Mouse (Mus musculus) NIH3T3 (cell line): Measurements from ENCODE around the gene Acsf3.

Experiments used
- DNase-seq: peaks from one replicate; pipeline ENCODE4 v3.0.0-alpha.2; 2012; ENCODE audit warnings: low read depth

Acsf3 gene

GRCm38 (mm10) chr8:122775285-122776155, at the start of gene Acsf3:
Gene Acsf3, plus strand, starts transcription at chr8:122775486.
- DNase-seq = peak; percentile 86

- DNase-seq = no peak
Observed at GRCm38 (mm10) chr8:122726789-122727188, 48.5 kb upstream of the Acsf3 start.

GRCm38 (mm10) chr8:122727412-122727811, 47.9 kb upstream of the Acsf3 start:
- no peak for DNase-seq

GRCm38 (mm10) chr8:122728630-122729029, 46.7 kb upstream of the Acsf3 start:
- DNase-seq = no peak

- DNase-seq = no peak
Observed at GRCm38 (mm10) chr8:122735110-122735509, 40.2 kb upstream of the Acsf3 start.

- DNase-seq = no peak
Observed at GRCm38 (mm10) chr8:122735542-122736473, 39.5 kb upstream of the Acsf3 start.

GRCm38 (mm10) chr8:122736623-122737022, 38.7 kb upstream of the Acsf3 start:
- no peak for DNase-seq

GRCm38 (mm10) chr8:122737071-122737470, 38.2 kb upstream of the Acsf3 start:
- peak; percentile 62 for DNase-seq

GRCm38 (mm10) chr8:122737886-122738285, 37.4 kb upstream of the Acsf3 start:
- DNase-seq = no peak

GRCm38 (mm10) chr8:122739102-122739725, 36.1 kb upstream of the Acsf3 start:
- no peak for DNase-seq

GRCm38 (mm10) chr8:122742471-122742870, 32.8 kb upstream of the Acsf3 start:
- no peak for DNase-seq

GRCm38 (mm10) chr8:122745022-122745749, 30.1 kb upstream of the Acsf3 start:
- DNase-seq = no peak

- no peak for DNase-seq
Observed at GRCm38 (mm10) chr8:122745750-122746275, 29.5 kb upstream of the Acsf3 start.

GRCm38 (mm10) chr8:122746439-122746838, 28.8 kb upstream of the Acsf3 start:
- DNase-seq = no peak

- DNase-seq = no peak
Observed at GRCm38 (mm10) chr8:122747825-122748224, 27.5 kb upstream of the Acsf3 start.

- no peak for DNase-seq
Observed at GRCm38 (mm10) chr8:122749333-122749958, 25.8 kb upstream of the Acsf3 start.

- no peak for DNase-seq
Observed at GRCm38 (mm10) chr8:122751342-122751741, 23.9 kb upstream of the Acsf3 start.

- DNase-seq = no peak
Observed at GRCm38 (mm10) chr8:122752111-122752721, 23.1 kb upstream of the Acsf3 start.

GRCm38 (mm10) chr8:122758597-122758996, 16.7 kb upstream of the Acsf3 start:
- DNase-seq = no peak

- no peak for DNase-seq
Observed at GRCm38 (mm10) chr8:122760116-122760515, 15.2 kb upstream of the Acsf3 start.
